Mouse (Mus musculus) adrenal gland, postnatal 4 days (tissue): Measurements from ENCODE around the gene Kntc1. TPM values are rescaled to one million over a fixed set of nuclear protein-coding genes. Genes with fewer than 3 reads are reported as not detected.
"Not testable (repeated sequence)": the region's sequence is repeated elsewhere in the genome, so short reads cannot be mapped to it uniquely, and the experiment has no call there.

ENCODE experiments used
- DNase-seq, 2 experiments: peaks; one replicate each; pipeline ENCODE4 v3.0.0; 2021 to 2022; ENCODE audit warnings: low spot score in 2 of 2, mixed read lengths in 2 of 2
- long read RNA-seq, 2 experiments: library from polyadenylated mRNA; stranded (forward); transcript quantifications; one replicate each; pipeline ENCODE4 v2.0.0; 2021
- total RNA-seq, 2 experiments: library from RNA; stranded (reverse); gene quantifications; 2 replicates each; pipeline ENCODE4 v1.2.3; 2021

Gene Kntc1
- 10 to 100 TPM; 14.3 to 22.3 TPM for total RNA-seq
- long read RNA-seq, experiment 1, partial matches to known transcripts = 0 of 1 reads
- long read RNA-seq, experiment 1, other reads (novel, unspliced or antisense) = 1 of 1 reads
- long read RNA-seq, experiment 2, full-length matches to known transcripts = 2 of 6 reads
- long read RNA-seq, experiment 2, partial matches to known transcripts = 0 of 6 reads
- long read RNA-seq, experiment 2, other reads (novel, unspliced or antisense) = 4 of 6 reads

DNA sequence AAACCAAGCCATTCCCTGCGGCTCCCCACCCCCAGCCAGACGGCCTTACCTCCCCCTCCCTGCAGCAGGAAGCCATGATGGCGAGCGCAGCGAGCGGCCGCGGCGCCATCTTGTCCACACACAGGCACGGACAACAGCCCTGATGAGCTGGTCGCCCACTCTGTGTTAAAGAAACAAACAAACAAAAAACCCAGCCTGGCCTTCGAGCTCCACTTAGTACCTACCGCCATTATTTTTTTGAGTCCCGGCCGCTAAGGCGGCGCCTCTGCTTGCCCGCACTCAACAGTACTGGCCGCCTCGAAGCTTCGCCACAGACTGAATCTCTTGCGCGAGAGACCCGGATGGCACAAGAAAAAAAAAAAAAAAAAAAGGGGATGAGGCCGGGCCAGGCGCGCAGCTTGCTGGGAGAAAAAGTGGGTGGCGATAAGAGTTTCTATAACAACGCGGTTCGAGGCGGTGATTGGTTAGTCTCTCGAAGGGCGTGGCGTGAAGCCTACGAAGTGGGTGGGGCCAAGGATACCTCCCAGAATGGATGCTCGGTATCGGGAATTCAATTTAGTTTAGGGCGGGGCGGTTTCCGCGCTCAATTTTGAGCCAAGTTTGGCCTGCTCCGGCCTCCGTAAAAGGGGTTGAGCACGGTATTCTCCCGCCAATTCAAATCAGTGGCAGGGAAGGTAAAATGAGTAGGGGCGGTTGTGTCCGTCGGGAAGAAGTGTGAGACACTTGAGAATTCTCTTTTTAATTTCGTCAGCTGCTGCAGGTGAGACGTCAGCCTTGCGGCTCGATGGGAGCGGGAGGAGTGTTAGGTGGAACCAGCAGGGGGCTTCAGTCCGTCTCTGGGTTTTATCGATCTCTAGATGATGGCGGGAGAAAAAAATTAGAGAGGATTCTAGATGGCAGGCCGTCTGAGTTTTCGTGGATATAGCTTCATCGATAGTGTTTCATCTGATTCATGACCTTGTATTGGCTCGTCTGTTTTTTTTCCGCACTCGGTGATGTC, at the start of gene Kntc1, which contains the start of gene Rsrc2:
Gene Kntc1 (plus strand): TSS at position 652 of the 1,000 bp plus-strand sequence.
Gene Rsrc2 (minus strand): TSS at position 350 of the 1,000 bp plus-strand sequence.
- peak; percentile 93 to 97 for DNase-seq

DNA sequence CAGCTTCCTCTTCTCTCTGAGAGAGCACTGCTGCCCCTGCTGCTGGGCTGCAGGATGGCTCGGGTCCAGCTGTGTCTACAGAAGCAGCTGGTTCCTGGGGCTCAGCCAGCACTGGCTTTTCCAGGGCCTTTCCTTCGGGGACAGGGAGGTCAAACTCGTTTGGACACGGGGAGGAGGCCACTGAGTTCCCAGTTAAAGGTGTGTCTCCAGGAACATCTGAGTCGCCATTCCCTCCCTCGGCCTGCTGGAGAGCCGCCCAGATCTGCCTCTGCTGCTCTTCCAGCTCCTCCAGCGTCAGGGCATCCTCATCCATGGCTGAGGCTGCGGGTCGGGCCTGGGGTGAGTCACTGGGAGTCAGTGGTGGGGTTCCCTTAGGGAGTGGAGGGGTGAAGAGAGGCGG, 48.9 kb upstream of the Kntc1 start:
- no peak for DNase-seq

DNA sequence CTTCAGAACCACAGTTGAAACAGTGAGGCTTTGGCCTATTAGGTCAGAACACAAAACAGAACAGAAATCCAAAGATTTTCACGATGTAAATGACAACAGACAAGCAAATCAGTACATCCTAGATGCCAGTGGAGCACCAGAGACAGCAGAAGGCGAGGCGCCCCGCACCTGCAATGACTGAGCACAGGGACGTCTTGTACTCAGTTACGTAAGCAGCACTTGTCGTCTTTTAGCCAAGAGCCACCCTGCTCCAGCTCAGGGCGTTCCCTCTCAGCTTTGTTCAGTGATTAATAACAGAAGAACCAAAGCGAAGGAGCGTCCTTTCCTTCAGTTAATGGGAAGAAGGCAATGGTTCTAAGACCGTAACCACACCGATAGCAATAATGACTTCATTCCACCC, 40.9 kb upstream of the Kntc1 start:
- DNase-seq = no peak

DNA sequence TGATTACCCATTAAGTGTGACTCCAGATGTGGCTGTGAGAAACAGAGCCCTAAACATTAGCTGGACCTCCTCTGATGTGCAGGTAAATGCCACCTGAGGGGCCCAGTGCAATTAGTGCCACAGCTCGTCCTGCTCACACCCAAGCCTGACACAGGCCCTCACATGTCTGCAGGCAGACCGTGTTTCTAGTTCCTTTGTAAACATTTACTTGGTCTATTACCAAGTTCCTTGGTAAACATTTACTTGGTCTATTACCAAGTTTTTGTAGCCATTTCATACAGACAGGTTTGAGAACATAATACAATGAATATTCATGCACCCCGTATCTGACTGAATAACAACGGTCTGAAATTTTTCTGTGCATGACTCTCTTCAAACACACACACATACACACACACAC, 39.9 kb upstream of the Kntc1 start:
- no peak for DNase-seq

DNA sequence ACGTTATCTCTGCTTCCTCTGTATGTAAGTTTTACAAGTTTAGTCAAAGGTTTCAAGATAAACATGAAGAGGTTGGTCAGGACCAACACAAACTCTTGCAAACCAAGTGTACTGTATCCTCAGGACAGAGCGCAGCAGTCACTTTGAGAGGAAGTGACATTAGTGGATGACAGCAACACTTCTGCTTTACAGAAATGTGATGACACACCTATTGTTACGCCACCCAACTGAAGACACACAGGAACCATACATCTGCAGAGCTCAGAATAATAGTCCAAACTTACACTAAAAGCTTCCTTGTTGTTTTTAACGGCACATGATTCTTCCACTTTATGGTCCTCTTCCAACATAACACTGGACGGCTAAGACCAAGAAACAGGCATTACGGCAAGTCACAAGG, 35.7 kb upstream of the Kntc1 start:
- DNase-seq = no peak

DNA sequence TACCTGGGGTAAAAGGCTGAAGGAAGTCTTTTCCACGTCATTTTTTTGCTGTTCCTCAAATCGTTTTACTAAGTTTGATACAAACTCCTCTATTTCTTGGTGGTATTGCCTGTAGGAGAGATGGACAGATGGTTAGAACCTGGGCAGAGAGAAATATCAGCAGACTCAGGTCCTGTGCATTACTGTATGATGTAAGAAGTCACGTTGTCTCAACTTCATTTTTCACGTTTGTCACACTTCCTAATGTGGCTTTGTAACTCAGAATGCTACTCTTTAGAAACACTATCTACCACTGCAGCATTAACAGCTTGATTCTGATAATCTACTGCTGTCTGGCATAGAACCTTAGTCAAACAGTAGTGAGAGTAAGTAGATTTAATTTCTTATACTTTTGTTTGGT, 34.9 kb upstream of the Kntc1 start:
- DNase-seq = no peak

DNA sequence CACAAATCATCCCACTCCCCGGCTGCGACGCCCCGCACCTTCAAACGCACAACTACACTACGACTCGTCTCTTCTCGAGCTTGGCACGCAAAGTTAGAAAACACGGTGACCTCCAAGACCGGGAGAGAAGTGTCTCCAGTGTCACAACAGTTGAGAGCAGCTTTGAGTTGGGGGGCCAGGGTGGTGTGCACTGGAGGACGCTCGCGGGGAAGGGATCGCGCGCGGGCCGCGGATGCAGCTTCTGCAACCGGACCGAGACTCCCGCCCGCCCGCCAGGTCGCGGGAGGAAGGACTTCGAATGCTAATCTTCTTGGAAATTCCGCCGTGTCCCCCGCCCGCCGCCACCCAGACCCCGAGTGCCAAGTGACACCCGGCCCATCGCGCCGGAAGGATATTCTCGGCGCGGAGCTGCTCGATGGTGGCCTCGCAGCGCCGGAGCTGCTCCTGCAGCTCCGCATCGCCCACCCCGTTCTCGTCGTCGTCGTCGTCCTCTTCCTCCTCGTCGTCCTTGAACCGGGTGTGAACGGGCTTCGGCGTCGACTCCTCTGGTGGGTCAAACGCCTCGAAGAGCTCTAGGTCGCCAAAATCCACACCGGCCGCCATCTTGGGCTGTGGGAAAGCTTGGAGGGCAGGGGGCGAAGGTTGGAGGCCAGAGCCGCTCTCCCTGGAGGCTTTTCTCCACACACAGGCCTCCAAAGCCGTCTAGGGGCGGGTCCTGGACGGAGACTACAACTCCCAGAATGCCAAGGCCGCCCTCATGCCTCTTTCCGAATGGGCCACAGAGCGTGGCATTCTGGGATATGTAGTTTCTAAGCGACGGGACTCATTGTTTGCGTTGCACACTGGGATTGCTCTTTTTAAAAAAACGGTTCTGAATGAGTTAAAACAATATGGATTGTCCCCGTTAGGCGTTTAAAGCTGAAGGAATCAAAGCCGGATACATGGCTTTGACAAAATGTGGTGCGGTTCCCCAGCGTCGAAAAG, 28.9 kb upstream of the Kntc1 start, which contains the start of gene Zcchc8:
Gene Zcchc8 (minus strand): TSS at position 773 of the 984 bp plus-strand sequence.
- DNase-seq = peak; percentile 68 to 89

DNA sequence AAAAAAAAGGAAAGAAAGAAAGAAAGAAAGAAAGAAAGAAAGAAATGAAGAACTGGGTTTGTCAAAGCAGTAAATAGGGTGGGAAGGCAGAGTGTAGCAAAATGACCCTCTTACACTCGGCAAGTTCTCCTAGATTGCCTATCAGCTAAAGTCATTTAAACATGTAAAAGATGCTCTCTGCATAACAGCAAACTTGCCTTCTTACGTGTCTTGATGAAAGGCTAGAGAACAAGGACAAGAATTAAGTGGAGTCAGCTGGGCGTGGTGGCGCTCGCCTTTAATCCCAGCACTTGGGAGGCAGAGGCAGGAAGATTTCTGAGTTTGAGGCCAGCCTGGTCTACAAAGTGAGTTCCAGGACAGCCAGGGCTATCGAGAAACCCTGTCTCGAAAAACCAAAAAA, 25.7 kb upstream of the Kntc1 start:
- DNase-seq = not testable (repeated sequence)

DNA sequence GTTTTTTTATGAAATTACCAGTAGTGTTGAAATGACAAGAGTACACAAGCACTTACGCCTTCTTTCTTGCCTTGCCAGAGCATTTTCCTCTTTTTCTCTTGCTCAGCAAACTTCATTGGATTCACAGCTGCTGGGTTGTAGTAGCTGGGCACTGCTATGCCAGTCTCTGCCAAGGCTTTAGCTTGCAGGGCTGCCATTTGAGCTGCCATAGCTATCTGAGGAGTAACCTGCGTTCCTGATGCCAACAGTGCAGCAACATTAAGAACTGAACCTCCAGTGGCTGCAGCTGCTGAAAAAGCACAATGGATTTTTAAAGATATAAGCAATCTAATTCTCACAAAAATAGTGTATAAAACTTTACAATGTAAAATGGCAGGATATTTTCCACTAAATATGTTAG, 18.5 kb upstream of the Kntc1 start:
- DNase-seq = no peak

DNA sequence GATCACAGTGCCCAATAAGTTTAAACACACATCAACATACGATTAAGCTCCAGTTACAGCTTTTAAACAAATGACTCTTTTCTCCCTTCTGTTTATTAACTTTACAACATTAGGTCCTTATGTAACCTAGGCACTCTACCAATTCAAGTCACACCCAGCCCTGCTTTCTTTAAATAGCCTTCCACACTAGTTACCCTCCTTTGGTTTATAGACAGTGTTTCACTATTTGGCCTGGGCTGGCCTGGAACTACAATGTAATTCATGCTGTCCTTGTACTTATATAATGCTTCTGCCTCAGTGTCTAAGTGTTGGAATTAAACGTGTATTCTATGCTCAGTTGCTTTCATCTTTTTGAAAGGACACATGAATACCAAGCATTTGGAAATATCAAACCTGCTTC, 5.2 kb upstream of the Kntc1 start:
- no peak for DNase-seq

DNA sequence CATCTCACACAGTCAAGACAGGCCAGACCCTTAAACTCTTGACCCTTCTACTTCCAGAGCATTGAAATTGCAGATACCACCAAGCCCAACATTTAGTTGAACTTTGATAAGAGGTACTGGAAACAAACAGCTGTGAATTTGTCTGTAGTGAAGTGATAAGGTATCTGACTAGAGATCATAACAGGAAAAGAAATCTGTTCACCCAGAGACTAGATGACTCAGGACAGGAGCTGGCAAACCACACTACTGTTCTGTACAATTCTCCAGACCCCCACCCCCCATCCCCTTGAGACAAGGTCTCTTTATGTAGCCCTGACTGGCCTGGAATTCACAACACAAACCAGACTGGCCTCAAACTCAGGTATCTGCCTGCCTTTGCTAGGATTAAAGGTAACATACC, 3.3 kb upstream of the Kntc1 start:
- DNase-seq = no peak

DNA sequence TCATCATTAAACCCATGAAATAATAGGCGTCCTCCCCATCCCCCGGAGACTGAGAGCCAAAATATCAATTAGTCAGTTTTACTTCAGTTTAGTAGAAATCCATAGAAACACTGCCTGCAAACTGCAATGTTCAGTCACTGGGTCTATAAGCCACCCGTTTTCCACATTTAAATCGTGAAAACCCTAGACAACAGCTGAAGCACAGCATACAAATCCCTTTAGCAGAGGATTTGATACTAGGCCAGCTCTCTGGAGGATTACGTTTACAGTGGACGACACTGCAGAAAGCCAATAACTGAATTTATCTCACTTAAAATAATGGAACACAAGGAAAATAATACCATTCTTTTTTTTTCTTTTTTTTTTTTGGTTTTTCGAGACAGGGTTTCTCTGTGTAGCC, 1.9 kb upstream of the Kntc1 start:
- no peak for DNase-seq

DNA sequence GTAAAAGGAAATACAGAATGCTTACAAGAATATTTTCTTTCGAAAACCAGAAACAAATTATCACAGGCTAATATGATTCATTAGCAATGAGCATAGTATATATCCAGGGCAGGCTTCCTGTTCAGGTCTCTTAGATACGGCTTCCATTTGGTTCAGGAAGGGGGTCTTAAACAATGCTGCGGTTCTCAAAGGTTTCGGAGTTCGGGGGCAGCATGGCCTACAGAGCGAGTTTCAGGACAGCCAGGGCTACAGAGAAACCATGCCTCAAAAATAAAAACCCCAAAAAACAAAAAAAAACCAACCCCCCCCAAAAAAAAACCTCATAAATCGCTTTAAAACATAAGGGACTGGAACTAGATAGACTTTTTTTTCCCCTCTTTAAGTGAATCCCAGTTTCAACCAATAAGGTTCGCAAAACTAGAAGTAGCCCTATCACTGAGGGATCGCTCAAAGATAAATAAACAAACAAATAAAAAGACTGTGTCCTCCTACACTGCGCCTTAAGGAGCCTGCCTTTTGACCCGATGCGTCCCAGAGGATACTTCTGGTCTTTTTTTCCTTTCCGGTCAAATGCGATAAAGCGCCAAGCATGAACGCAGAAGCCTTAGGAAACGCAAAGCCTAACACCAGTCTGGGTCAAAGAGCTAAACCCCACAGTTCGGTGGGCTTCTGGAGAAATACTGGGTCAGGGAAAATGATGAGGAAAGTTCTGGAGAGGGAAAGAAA, 1.0 kb upstream of the Kntc1 start:
- no peak for DNase-seq

DNA sequence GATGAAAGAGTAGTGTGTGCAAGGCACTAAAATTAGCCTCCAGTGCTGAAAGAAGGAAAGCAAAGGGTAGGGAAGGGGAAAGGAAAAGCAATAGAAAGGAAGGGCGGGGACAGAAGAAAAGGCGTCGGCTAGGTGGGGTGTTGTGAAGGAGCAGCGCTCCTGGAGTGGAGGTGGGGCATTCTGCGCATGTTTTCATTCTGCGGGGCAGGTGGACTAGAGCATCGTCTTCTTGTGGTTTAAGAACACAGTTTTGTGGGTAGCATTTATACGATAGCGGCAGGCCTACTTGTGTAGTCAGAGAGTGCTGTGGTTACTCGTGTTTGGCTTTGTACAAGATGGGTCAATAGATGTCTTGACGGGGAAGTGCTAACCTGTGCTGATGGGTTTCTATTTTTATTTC, 16.0 kb downstream of the Kntc1 start:
- no peak for DNase-seq

DNA sequence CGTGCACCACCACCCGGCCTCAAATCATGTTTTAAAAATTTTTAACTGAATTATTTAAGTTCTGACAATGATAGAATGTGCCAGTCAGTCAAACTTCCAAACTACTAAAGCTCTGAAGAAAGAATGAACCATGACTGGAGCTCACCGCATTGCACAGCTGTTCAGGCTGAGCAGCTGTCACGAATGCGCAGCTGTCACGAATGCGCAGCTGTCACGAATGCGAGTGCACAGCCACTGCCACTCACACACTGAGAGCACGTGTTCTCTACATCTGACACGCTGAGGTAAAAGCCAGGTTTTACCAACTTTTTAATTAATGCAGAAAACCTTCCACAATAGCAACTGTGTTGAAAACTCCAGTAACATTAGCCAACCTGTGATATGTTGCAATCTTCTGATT, 16.9 kb downstream of the Kntc1 start:
- not testable (repeated sequence) for DNase-seq

DNA sequence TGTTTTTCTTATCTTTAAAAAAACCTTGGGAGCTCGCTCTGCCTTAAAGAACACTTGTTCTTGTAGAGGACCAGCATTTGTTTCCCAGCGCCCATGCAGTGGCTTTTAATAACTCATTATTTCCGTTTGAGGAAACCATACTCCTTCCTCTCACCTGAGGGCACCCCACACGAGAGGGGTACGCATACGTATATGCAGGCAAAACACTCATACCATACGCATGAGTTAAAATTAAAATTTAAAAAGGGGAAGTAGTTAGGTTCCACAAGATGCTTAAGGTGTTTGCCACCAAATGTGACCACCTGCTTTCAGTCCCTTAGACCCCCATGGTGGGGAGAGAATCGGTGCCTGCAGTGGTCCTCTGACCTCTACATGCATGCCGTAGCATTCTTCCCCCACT, 23.9 kb downstream of the Kntc1 start:
- no peak for DNase-seq

DNA sequence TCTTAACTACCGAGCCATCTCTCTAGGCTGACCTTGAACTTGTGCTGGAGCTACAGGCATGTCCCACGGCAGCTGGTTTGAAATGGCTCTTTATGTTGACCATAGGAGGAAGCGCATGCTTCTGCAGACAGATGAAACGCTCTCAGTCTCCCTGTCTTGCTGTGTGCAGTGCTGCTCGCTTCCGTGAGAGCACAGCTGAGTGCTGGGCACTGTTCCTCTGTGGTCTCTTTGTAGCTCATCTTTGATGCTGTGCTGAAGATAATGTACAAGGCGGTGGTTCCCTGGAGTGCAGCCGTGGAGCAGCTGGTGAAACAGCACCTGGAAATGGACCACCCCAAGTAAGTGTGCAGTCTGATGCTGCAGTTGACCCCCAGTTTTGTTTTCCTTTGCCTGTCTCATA, 31.2 kb downstream of the Kntc1 start:
- no peak for DNase-seq

DNA sequence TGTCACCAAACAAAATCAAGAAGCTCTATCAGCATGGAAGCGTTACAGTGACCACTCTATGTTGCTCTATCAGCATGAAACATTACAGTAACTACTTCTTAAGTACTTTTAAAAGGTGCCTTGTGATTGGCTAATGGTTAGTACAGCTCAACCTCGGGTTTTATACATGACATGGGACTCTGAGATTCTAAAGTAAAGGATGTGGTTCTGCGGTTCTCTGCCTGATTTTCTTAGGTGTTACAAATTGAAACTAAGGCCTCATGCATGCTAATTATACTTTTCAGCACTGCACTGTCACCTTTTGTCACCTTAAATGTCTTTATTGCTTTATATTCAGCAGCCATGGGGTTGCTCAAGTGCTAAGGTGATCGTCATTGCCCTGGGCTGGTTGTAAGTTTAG, 32.3 kb downstream of the Kntc1 start:
- no peak for DNase-seq

DNA sequence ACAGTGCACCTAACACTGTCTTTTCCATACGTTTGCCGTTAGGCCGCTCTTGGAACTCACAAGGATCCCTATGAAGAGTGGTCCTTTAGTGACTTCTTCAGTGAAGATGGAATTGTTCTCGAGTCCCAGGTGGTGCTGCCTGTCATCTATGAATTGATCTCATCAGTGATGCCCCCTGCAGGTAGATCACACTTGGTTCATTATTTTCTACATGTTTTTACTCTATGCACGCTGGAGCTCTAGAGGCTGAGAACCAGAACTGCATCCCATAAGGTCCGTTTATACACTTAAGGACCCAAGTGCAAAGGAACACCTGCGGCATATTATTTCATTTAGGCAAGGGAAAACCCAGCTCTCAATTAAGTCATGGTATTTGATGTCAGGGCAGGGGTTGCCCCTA, 39.5 kb downstream of the Kntc1 start:
- DNase-seq = no peak

DNA sequence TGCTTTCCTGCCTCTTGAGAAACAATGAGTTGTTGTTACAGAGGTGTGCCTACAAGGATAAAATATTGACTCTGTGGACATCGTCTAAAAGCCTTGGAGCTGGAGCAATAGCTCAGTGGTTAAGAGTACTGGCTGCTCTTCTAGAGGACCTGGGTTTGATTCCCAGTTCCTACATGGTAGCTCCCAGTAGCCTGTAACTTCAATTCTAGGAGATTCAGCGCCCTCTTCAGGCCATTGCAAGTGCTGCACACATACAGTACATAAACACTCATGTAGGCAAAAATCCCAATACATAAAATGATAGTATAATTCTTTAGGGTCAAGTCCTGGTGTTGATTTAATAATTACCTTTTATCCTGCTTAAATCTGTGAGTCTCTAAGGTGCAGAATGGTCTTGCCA, 43.6 kb downstream of the Kntc1 start:
- DNase-seq = no peak
